Mouse (Mus musculus) myocyte (in vitro differentiated cells): Measurements from ENCODE around the gene Mapk8ip3. TPM values are rescaled to one million over a fixed set of nuclear protein-coding genes. Genes with fewer than 3 reads are reported as not detected.
A peak's percentile ranks its signal among the peaks of the same experiment; 100 is the strongest.

ENCODE experiments used
- H3K27me3 ChIP-seq: one replicate; pipeline ENCODE4 v1.6.1; 2011; ENCODE audit not compliant: control insufficient read depth, insufficient read depth, insufficient read length
- H3K36me3 ChIP-seq: one replicate; pipeline ENCODE4 v1.6.1; 2011; ENCODE audit not compliant: control insufficient read depth, insufficient read depth
- H3K4me2 ChIP-seq: one replicate; pipeline ENCODE4 v1.6.1; 2011; ENCODE audit warnings: low read depth, control low read depth
- H3K4me3 ChIP-seq: one replicate; pipeline ENCODE4 v1.5.1; 2011; ENCODE audit warnings: mild to moderate bottlenecking, control low read depth, moderate library complexity
- H3K79me2 ChIP-seq: one replicate; pipeline ENCODE4 v1.6.1; 2011; ENCODE audit not compliant: control insufficient read depth, insufficient read depth
- H3ac ChIP-seq: one replicate; pipeline ENCODE4 v1.6.1; 2011; ENCODE audit not compliant: control insufficient read depth, insufficient read length
- CEBPB ChIP-seq: IDR thresholded peaks from 2 replicates; pipeline ENCODE4 v1.6.1; 2011; ENCODE audit warnings: mild to moderate bottlenecking, moderate library complexity; ENCODE audit not compliant: poor library complexity, insufficient read depth, severe bottlenecking
- E2F4 ChIP-seq: IDR thresholded peaks from one replicate; pipeline ENCODE4 v1.6.1; 2011; ENCODE audit warnings: mild to moderate bottlenecking, control low read depth, moderate library complexity; ENCODE audit not compliant: insufficient read depth
- MAX ChIP-seq: IDR thresholded peaks from one replicate; pipeline ENCODE4 v1.6.1; 2011; ENCODE audit warnings: low read depth, mild to moderate bottlenecking, control low read depth
- MYOD1 ChIP-seq, 3 experiments: IDR thresholded peaks; one replicate each; pipeline ENCODE4 v1.6.1; 2011; ENCODE audit warnings: control low read depth in 2 of 3, low read depth in 2 of 3, mild to moderate bottlenecking in 2 of 3, moderate library complexity in 1 of 3; ENCODE audit not compliant: insufficient read length in 2 of 3, control insufficient read depth in 1 of 3
- MYOG ChIP-seq, 3 experiments: IDR thresholded peaks; one replicate each; pipeline ENCODE4 v1.6.1; 2011; ENCODE audit warnings: control low read depth in 2 of 3, low read depth in 2 of 3, mild to moderate bottlenecking in 2 of 3; ENCODE audit not compliant: insufficient read length in 2 of 3, control insufficient read depth in 1 of 3, insufficient read depth in 1 of 3
- POLR2A ChIP-seq: IDR thresholded peaks from one replicate; pipeline ENCODE4 v1.6.1; 2011; ENCODE audit warnings: low read depth, mild to moderate bottlenecking, control low read depth, moderate library complexity; ENCODE audit not compliant: insufficient read length
- POLR2AphosphoS2 ChIP-seq: IDR thresholded peaks from one replicate; pipeline ENCODE4 v1.6.1; 2011; ENCODE audit warnings: low read depth, control low read depth; ENCODE audit not compliant: insufficient read length
- REST ChIP-seq: IDR thresholded peaks from one replicate; pipeline ENCODE4 v1.6.1; 2011; ENCODE audit warnings: mild to moderate bottlenecking, control low read depth, moderate library complexity; ENCODE audit not compliant: insufficient read depth, insufficient read length
- SRF ChIP-seq: IDR thresholded peaks from one replicate; pipeline ENCODE4 v1.6.1; 2011; ENCODE audit warnings: low read depth; ENCODE audit not compliant: control insufficient read depth, insufficient read length
- TCF12 ChIP-seq: IDR thresholded peaks from one replicate; pipeline ENCODE4 v1.6.1; 2011; ENCODE audit warnings: mild to moderate bottlenecking, control low read depth; ENCODE audit not compliant: poor library complexity, insufficient read depth, severe bottlenecking
- TCF3 ChIP-seq: IDR thresholded peaks from one replicate; pipeline ENCODE4 v1.6.1; 2011; ENCODE audit warnings: low read depth, control low read depth; ENCODE audit not compliant: insufficient read length
- USF1 ChIP-seq: IDR thresholded peaks from one replicate; pipeline ENCODE4 v1.6.1; 2011; ENCODE audit warnings: low read depth, mild to moderate bottlenecking, control low read depth, moderate library complexity
- polyA plus RNA-seq: library from polyadenylated mRNA; unstranded; fragments of >200 nt; fragmentation: generic; extraction: Trizol; gene quantifications from one replicate; pipeline ENCODE4 v1.2.1, GENCODE M21; 2012; ENCODE audit warnings: missing spikeins

The Mapk8ip3 gene
- polyA plus RNA-seq, 1 experiment: 47.6 TPM

DNA sequence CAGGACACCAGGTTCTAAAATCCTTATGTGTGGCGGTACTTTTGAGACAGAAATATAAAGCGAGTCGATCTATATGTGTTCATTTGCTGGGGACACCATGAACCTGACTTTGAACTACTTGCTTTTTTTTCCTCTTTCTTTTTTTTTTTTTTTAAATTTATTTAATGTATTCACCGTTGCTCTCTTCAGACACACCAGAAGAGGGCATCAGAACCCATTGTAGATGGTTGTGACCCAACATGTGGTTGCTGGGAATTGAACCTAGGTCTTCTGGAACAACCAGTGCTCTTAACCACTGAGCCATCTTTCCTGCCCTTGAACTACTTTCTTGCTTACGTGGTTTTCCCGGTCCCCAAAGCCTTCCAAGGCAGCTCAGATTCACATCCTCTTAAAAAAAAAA is 489 bp upstream of the Mapk8ip3 start:
- Histone ChIP-seq H3ac (peak overlapping the region; percentile 52), H3K27me3 (no peaks in the 10 kb centered on the region), H3K36me3 (no peaks in the 10 kb centered on the region), H3K4me2 (peak overlapping the region; percentile 62), H3K4me3 (peak overlapping the region; percentile 89), H3K79me2 (peaks cover 45% of the 10 kb centered on the region)
- TF ChIP-seq REST (no peak), CEBPB (no peak), TCF12 (no peak), MYOD1 (IDR thresholded peaks at IDR 0.05; ENCODE audit: control insufficient read depth in 1 of 3, insufficient read length in 2 of 3, low read depth in 2 of 3) (no peak), MAX (no peak), TCF3 (no peak), MYOG (IDR thresholded peaks at IDR 0.05; ENCODE audit: control insufficient read depth in 1 of 3, insufficient read depth in 1 of 3, insufficient read length in 2 of 3, low read depth in 2 of 3) (no peak), SRF (no peak)

DNA sequence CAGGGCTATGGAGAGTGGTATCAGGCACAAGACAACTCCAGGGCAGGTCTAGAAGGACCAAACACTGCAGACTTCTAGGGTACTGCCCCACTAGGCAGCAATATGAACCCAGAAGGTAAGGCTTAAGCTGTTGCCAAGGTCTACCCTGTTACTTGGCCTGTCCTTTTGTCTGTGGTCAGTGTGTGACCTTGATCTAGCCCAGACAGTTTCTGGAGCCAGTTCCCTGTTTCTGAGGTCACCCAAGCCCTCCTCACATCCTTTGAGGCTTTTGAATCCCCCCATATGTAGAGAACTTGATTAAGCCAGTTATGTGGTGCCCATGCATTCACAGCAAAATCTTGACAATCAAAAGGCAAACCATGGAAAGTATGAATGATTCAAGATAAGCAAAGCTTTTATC is 1.1 kb downstream of the Mapk8ip3 start:
- no peaks in the 10 kb centered on the region for H3K27me3 ChIP-seq
- TF ChIP-seq USF1: no peak
- no peak for TF ChIP-seq POLR2AphosphoS2
- no peak for TF ChIP-seq MYOD1 (IDR thresholded peaks at IDR 0.05; ENCODE audit: control insufficient read depth in 1 of 3, insufficient read length in 2 of 3, low read depth in 2 of 3)
- no peak for TF ChIP-seq TCF3
- no peak for TF ChIP-seq POLR2A
- peak overlapping the region; percentile 89 for H3K4me3 ChIP-seq
- peaks cover 59% of the 10 kb centered on the region for H3K79me2 ChIP-seq
- H3ac ChIP-seq: peak overlapping the region; percentile 52
- no peaks in the 10 kb centered on the region for H3K36me3 ChIP-seq
- peak overlapping the region; percentile 93 for H3K4me2 ChIP-seq

DNA sequence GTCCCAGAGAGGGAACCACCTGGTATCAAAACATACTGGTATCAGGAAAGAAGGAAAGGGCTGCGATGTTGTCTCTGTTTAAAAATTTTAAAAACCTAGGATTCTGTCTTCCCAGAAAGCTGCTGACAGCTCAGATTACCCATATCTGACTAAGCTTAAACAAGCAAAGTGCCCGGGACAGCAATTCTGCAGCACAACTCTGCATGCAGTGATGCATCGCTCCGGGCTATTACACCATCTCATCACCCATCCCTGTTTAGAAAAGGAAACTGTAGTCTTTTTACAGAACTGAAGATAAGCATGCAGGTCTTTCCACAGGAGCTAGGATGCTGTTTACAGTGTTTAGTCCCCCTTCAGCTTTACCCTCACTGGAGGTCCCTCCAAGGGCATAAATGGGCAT is 1.9 kb downstream of the Mapk8ip3 start:
- peak overlapping the region; percentile 93 for H3K4me2 ChIP-seq
- H3K36me3 ChIP-seq: no peaks in the 10 kb centered on the region
- H3K27me3 ChIP-seq: no peaks in the 10 kb centered on the region
- H3ac ChIP-seq: no peak overlapping the region
- peaks cover 64% of the 10 kb centered on the region for H3K79me2 ChIP-seq
- TF ChIP-seq POLR2AphosphoS2 (no peak), USF1 (no peak), REST (no peak), MAX (no peak), MYOG (IDR thresholded peaks at IDR 0.05; ENCODE audit: control insufficient read depth in 1 of 3, insufficient read depth in 1 of 3, insufficient read length in 2 of 3, low read depth in 2 of 3) (no peak), SRF (no peak), POLR2A (no peak), CEBPB (no peak), TCF3 (no peak), TCF12 (no peak), E2F4 (no peak), MYOD1 (IDR thresholded peaks at IDR 0.05; ENCODE audit: control insufficient read depth in 1 of 3, insufficient read length in 2 of 3, low read depth in 2 of 3) (no peak)
- H3K4me3 ChIP-seq: peak overlapping the region; percentile 89

- Histone ChIP-seq H3ac (no peak overlapping the region), H3K4me3 (no peak overlapping the region), H3K36me3 (no peaks in the 10 kb centered on the region), H3K79me2 (peaks cover 76% of the 10 kb centered on the region), H3K4me2 (peak overlapping the region; percentile 93), H3K27me3 (no peaks in the 10 kb centered on the region)
- TF ChIP-seq MYOD1 (IDR thresholded peaks at IDR 0.05; ENCODE audit: control insufficient read depth in 1 of 3, insufficient read length in 2 of 3, low read depth in 2 of 3) (peak in 2 of 3 experiments; percentile 44 to 53), SRF (no peak), MYOG (IDR thresholded peaks at IDR 0.05; ENCODE audit: control insufficient read depth in 1 of 3, insufficient read depth in 1 of 3, insufficient read length in 2 of 3, low read depth in 2 of 3) (peak in 2 of 3 experiments; percentile 39 to 75)
Measured at GRCm38 (mm10) chr17:24933163-24933562, 3.6 kb downstream of the Mapk8ip3 start.

- H3K4me3 ChIP-seq: no peak overlapping the region
- H3K79me2 ChIP-seq: peaks cover 83% of the 10 kb centered on the region
- peaks cover 4% of the 10 kb centered on the region for H3K36me3 ChIP-seq
- no peak overlapping the region for H3ac ChIP-seq
- no peaks in the 10 kb centered on the region for H3K27me3 ChIP-seq
- H3K4me2 ChIP-seq: no peak overlapping the region
- TF ChIP-seq MYOD1 (IDR thresholded peaks at IDR 0.05; ENCODE audit: control insufficient read depth in 1 of 3, insufficient read length in 2 of 3, low read depth in 2 of 3) (no peak), POLR2A (no peak), CEBPB (no peak), USF1 (no peak), TCF12 (no peak), MAX (no peak), E2F4 (no peak), MYOG (IDR thresholded peaks at IDR 0.05; ENCODE audit: control insufficient read depth in 1 of 3, insufficient read depth in 1 of 3, insufficient read length in 2 of 3, low read depth in 2 of 3) (no peak), REST (no peak), POLR2AphosphoS2 (no peak)
Measured at GRCm38 (mm10) chr17:24932431-24932830, 4.3 kb downstream of the Mapk8ip3 start.
